Mouse (Mus musculus): Measurements from ENCODE around the gene Ascc1.

The Ascc1 gene

DNA sequence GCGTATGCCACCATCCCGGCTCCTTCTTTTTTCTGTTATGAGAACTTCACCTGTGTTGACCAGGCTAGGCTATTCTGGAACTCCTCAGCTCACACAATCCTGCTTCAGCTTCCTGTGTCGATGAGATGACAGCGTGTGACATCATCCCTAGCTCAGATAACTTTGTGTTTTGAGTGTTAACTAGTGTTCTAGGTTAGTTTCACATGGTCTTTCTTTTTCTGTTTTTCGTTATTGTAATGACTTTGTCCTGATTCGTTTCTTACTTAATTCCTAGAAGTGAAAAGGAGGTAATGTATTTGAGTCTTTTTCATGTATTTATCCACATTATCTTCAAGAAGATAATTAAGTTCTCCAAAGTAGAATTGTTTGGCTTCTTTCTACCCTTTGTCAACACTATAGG lies 13.6 kb downstream of the Ascc1 start:
- DNase-seq (ENCODE audit: low spot score in 2 of 2): no peak

- DNase-seq (ENCODE audit: low spot score in 2 of 2): no peak
These were observed 16.7 kb downstream of the Ascc1 start for GRCm38 (mm10) chr10:60019299-60019698.

GRCm38 (mm10) chr10:60023751-60024150 lies 21.1 kb downstream of the Ascc1 start:
- DNase-seq (ENCODE audit: low spot score in 2 of 2): no peak

DNA sequence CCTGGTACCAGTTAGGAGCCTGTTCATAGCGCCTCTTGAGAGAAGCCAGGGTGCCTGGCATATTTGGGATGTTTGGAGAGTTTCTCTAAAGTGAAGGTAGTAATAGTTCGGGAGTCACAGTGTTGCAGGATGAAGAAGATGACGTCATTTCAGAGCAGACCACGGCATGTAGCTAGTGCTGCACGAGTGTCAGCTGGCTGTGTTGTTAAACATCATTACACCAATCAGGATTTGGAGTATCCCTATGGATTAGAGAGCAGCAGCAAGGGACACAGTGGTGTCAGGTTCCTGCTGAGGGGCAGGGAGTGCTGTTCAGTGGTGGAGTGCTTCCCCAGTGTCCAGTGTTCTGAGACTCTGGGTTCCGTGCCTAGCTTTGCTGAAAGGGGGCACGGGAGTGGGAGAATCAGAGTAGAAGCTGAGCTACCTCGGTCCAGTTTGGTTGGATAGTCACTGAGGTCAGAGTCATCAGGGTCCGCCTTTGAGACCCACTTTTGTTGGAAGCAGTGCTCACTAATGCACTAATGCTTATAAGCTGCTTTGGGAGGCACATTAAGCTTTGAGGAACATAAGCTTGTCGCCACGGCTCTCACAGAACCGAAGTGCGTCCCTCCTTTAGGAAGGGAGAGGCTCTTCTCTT lies 24.3 kb downstream of the Ascc1 start:
- DNase-seq (ENCODE audit: low spot score in 2 of 2): no peak

- peak in 1 of 2 experiments; percentile 17 for DNase-seq (ENCODE audit: low spot score in 2 of 2)
These were observed 25.0 kb downstream of the Ascc1 start for GRCm38 (mm10) chr10:60027619-60028084.

GRCm38 (mm10) chr10:60028181-60028580 lies 25.6 kb downstream of the Ascc1 start:
- no peak for DNase-seq (ENCODE audit: low spot score in 2 of 2)

- DNase-seq (ENCODE audit: low spot score in 2 of 2): no peak
These were observed 26.4 kb downstream of the Ascc1 start for GRCm38 (mm10) chr10:60028979-60029378.

GRCm38 (mm10) chr10:60029387-60029786 lies 26.8 kb downstream of the Ascc1 start:
- no peak for DNase-seq (ENCODE audit: low spot score in 2 of 2)

DNA sequence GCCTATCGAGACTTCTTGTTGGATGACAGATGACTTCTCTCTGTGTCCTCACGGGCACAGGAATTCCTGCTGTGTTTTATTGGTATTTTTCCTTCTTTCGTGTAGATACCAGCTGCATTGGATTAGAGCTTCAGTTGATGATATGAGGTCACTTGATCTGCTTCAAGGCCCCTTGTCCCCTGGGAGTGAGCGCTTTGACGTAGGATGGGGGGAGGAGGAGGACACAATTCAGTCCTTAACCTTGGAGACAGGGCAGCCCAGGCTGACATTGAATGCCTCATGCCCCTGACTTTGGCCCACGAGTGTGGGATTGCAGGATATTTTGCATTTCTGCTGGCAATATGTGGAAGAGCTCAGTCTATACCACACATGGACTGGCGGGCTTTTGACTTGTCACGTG lies 29.0 kb downstream of the Ascc1 start:
- no peak for DNase-seq (ENCODE audit: low spot score in 2 of 2)

GRCm38 (mm10) chr10:60031985-60032384 lies 29.4 kb downstream of the Ascc1 start:
- no peak for DNase-seq (ENCODE audit: low spot score in 2 of 2)

DNA sequence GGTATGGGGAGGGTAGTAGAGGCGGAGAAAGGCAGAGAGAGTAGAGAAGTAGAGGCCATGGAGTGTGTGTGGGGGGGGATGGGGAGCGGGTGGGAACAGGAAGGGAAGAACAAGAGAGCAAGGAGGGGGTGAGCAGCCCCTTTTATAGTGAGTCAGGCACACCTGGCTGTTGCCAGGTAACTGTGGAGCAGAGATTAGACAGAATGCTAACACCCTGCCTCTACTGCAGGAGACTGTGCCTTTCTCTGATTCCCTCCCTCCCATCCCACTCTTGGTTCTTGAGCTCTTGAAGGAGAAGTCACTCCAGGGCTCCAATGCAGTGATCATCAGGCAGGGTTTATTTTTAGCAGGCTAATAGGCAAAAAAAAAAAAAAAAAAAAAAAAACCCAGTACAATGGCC lies 30.0 kb downstream of the Ascc1 start:
- DNase-seq (ENCODE audit: low spot score in 2 of 2): no peak

DNA sequence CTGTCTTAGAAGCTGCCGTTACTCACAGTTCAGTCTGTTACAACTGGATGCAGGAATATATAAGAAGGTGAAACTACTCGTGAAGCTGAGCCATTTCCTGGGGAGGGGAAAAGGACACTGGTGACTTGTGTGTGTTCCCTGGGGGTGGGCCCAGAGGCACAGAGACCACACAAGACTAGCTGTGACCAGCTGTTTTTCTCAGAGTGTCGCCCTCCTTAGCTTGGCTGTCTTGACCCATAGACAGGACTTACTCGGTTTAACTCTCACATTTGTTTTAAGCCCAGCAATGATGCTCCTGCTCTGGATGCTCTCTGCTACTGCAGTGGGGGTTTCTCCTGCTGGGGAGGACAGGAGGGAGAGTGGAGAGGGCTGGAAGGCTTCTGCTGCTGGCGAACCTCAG lies 30.5 kb downstream of the Ascc1 start:
- DNase-seq (ENCODE audit: low spot score in 2 of 2): no peak

DNA sequence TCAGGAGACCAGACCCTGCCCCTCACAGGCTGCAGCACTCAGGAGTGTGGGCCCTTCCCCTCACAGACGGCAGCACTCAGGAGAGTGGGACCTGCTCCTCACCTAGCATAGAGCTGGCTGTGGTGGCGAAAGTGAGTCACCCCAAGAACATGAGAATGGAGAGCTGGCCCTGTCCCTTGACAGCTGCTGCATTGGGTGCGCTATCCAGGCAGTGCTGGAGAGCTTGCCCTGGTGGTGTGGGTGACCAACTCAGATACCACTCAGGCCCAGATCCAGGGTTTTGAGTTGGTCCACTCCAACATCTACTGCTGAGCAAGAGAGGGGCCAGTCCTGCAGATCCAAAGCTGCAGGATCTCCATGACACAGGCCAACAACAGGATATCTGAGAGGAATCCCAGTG lies 32.0 kb downstream of the Ascc1 start:
- no peak for DNase-seq (ENCODE audit: low spot score in 2 of 2)

- DNase-seq (ENCODE audit: low spot score in 2 of 2): no peak
These were observed 33.1 kb downstream of the Ascc1 start for GRCm38 (mm10) chr10:60035744-60036143.

DNA sequence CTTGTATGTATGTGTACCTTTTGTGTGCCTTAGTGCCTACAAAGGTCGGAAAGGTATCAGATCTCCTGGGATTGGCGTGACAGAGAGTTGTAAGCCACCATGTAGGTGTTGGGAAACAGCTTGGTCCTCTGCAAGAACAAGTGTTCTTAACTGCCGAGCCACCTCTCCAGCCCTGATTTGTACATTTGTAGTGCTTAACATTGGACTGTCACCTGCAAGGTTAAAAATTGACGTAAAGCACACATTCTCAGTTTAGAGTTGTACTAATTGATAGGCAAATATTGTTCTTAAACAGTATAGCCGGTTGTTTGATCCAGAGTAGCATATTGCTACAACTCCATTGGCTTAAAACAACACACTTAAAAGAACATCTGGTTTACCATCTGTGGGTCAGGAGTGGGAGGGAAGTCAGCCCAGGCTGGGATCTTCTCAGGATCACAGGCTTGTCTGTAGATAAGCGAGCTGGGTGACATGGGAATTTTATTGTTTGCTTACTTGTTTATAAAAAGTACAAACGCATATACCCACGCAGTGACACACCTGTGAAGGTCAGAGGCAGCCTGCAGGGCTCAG lies 39.8 kb downstream of the Ascc1 start:
- DNase-seq (ENCODE audit: low spot score in 2 of 2): no peak

- peak in 1 of 2 experiments; percentile 41 for DNase-seq (ENCODE audit: low spot score in 2 of 2)
These were observed 44.1 kb downstream of the Ascc1 start for GRCm38 (mm10) chr10:60046696-60047095.

DNA sequence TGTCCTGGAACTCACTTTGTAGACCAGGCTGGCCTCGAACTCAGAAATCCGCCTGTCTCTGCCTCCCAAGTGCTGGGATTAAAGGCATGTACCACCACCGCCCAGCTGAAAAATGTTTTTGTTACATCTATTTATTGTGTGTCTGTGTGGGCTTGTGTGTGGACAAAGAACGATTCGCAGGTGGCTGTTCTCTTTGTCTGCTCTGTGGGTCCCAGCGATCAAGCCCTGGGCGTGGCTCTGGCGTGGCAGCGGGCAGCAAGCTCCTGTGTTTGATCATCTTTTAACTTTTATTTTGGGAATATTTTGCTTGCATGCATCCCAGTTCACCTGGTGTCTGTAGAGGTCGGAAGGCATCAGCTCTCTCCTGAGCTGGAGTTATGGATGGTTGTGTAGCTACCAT lies 48.0 kb downstream of the Ascc1 start:
- no peak for DNase-seq (ENCODE audit: low spot score in 2 of 2)

DNA sequence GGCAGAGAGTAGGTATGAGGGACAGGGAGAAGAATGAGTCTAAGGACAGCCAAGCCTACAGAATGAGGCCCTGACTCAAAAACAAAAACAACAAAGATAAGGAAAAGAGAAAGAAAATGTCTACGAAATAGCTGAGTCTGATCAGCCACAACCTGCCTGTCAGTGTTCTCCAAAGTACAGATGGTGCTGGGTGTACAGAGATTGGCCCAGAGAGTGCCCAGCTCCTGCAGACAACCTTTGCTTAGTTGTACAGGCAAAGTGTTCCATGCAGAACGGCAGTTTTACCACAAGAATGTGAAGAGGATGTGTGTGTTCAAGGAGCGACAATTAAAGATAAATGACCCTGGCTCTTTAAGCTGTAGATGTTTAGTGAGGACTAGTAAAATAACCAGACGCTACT lies 50.5 kb downstream of the Ascc1 start:
- DNase-seq (ENCODE audit: low spot score in 2 of 2): no peak

GRCm38 (mm10) chr10:60062173-60062572 lies 59.6 kb downstream of the Ascc1 start:
- DNase-seq (ENCODE audit: low spot score in 2 of 2): no peak

DNA sequence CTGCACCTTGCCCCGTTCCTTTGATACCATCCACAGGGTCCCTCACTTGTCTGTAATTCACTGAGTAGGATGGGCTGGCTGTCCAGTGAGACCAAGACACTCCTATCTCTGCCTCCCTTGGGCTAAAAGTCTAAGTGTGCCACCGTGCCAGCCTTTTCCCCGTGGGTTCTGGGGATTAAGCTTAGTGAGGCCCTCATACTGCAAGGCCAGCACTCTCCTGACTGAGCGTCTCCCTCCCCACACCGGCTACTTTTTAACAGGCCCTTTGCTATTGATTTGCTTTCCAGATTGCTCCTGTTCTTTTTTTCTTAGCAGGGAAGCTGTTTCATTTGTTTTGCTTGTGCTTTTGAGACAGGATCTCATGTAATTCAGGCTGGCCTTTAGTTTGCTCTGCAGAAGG lies 60.3 kb downstream of the Ascc1 start:
- no peak for DNase-seq (ENCODE audit: low spot score in 2 of 2)

- peak; percentile 43 to 47 for DNase-seq (ENCODE audit: low spot score in 2 of 2)
These were observed 63.9 kb downstream of the Ascc1 start for GRCm38 (mm10) chr10:60066524-60066923.

DNA sequence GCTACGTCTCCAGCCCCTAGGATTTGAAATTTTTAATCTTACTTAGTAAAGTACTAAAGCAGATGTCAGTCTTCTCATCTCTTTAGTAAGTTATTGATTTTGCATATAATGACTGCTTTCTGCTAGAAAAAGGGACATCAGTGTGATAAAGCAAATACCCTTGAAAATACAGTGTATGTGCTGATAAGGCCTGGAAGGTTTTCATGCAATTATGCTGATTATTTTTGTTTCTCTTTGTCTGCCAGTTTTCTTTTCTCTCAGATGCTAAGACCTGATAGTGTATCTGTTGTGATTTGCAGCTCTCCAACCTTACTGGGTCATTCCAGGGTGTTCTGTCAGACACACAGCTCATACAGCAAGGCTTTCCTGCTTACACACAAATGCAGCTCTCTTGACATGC lies 72.6 kb downstream of the Ascc1 start:
- DNase-seq (ENCODE audit: low spot score in 2 of 2): no peak

DNA sequence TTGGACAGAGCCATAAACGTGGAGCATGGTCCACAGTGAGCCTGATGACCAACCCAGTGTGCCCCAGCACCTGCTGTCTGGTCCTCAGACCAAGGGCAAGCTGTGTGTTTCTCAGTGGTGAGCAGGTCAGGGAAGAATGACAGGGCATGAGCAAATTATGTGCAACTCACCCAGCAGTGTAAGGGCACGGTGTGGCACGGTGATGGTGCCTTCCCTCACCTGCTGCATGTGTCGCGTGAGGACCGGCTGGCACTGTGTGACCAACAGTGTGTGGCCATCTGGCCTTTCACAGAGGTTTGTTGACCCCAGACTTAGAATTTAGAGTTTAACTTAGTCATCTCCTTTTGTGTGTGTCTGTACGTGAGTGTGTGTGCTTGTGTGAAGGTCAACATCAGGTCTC lies 74.6 kb downstream of the Ascc1 start:
- no peak for DNase-seq (ENCODE audit: low spot score in 2 of 2)
